Mouse (Mus musculus): ENCODE results near the gene Taf3.

Taf3 gene

DNA sequence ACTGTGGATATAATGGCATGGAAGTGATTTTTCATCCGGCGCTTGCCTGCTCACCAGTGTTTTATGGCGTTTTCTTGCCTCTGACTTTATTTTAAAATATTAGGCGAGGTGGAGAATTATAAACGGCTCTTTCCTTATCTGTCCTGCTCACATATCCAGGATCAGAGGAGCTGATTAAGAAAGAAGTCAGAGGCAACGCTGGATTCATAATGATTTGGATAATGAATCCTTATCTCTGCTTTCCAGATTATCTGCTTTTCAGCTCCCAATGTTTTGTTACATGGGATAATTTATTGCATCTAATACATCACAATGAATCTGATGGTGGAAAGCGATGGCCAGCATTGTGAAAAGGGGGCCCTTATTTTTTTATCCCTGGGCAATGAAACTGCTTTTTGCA is 155.9 kb downstream of the Taf3 start:
- in situ Hi-C loops (cut with MboI, MseI) = loop anchor here (10.0 kb wide), 2 partner anchors 112 to 142 kb away; no protein-coding TSS in a partner anchor

DNA sequence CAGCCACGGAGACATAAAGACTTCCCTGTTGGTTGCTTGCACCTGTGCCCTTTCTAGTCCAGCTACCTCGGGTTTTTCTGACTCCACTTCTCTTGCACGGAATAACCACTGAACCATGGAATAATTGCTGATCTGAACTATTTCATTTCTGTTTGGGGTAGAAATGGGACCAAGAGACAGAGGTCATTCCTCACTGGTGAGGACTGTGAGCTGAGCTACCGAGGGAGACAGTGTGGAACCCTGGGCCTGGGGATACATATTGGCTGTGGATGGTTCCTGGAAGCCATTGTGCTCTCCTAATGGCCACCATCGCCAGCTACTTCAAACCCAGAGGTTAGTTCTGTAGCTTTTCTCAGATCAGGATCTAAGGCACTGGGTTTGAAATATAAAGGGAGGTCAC is 157.5 kb downstream of the Taf3 start:
- in situ Hi-C loops (cut with MboI, MseI) = loop anchor here (10.0 kb wide), 2 partner anchors 114 to 144 kb away; no protein-coding TSS in a partner anchor

DNA sequence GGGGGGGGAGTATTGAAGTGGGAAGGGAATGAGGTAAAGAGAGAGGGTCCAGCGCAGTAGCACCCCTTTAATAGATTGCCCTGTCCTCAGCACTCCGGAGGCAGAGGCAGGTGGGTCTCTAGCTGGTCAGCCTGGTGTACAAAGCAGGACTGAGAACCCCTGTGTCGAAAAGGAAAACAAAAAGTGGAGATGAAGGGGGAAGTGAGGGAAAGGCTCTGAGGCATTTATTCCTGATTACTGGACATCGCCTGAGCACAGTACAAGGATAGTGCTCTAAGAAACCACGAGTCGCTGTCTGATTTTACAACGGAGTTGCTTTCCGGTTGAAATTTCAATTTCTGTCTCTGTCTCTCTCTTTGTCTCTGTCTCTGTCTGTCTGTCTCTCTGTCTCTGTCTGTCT is 158.1 kb downstream of the Taf3 start:
- in situ Hi-C loops (cut with MboI, MseI) = loop anchor here (10.0 kb wide), 2 partner anchors 115 to 145 kb away; no protein-coding TSS in a partner anchor

DNA sequence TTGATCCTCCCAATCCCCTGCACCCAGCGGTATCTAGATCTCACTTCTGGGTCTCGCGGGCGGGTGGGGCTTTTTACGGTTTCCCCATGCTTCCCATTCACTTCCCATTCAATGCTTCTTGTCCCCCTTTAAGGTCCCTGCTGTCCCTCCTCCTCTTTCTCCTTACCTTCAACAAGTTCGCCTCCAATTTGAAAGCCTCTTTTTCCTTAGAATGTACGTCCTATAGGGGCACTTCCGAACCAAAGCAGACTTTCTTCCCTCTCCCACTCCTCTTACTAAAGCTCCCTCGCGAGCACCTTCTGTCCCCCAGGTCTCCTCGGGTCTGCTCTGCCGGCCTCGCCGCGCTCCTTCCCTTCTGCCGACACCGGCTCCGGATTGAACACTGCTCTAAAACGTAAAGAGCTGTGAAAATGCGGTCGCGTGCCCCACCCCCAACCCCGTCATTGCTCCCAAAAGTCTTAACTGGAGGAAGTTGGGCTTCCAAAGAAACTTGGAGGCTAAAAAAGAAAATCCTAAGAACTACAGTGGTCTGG is 158.7 kb downstream of the Taf3 start, which contains the start of gene Gata3:
Gene Gata3 (minus strand): TSS at position 384 of the 533 bp plus-strand sequence.
- in situ Hi-C loops (cut with MboI, MseI) = loop anchor here (10.0 kb wide), 3 partner anchors 115 to 1645 kb away; no protein-coding TSS in a partner anchor

DNA sequence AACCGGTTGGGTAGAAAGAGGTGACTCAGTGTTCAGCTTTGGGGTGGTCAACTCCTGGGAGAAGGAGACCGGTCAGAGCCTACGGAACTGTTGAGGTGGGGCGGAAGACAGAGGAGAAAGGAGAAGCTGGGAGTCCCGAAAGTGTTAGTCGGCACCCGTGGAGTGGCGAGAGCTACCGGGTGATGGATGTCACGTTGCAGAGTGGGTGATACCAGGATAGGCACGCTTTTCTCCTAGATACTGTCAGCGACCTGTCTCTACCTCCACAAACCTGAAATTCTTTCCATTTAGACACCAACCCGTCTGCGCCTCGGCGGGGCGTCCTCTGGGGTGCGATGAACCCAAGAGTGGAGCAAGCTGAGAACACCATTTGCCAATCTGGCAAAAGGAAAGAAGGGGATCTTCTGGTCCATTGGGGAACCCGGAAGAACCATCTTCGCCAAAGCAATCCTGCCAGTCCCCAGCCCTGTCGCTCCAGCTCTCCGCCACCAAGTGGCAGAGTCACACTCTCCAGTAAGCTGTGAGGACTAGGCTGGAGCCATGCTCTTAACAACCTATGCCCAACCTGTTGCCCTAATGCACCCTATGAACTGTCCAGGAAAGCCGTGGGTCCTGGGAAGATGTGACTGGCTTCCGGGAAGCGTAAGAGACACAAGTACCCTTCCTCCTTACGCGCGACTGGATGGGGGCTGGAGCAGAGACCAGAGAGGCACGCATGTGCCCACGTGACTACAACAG is 159.3 kb downstream of the Taf3 start, which contains the start of gene 9230102O04Rik:
Gene 9230102O04Rik (minus strand): TSS at position 628 of the 738 bp plus-strand sequence.
- in situ Hi-C loops (cut with MboI, MseI) = loop anchor here (10.0 kb wide), 1 partner anchor 1646 kb away; no protein-coding TSS in a partner anchor

DNA sequence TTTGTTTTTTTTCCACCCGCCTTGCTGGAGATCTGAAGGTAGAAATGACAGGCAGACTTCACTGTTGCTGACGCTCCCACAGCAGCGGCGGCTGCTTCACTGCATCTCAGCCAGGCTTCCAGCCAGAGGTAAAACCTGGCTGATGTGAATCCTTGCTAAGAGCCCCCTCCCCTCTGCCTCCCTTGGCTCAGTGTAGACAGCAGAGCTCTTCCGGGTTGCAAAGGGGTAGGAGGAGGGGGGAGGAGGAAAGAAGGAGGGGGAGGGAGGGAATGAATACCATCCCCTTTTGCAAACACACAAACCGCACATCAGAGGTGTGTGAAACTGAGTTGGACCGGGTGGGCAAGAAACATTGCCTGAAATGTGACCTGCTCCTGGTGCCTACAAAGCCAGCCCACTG is 160.8 kb downstream of the Taf3 start:
- in situ Hi-C loops (cut with MboI, MseI) = loop anchor here (10.0 kb wide), 1 partner anchor 1647 kb away; no protein-coding TSS in a partner anchor

DNA sequence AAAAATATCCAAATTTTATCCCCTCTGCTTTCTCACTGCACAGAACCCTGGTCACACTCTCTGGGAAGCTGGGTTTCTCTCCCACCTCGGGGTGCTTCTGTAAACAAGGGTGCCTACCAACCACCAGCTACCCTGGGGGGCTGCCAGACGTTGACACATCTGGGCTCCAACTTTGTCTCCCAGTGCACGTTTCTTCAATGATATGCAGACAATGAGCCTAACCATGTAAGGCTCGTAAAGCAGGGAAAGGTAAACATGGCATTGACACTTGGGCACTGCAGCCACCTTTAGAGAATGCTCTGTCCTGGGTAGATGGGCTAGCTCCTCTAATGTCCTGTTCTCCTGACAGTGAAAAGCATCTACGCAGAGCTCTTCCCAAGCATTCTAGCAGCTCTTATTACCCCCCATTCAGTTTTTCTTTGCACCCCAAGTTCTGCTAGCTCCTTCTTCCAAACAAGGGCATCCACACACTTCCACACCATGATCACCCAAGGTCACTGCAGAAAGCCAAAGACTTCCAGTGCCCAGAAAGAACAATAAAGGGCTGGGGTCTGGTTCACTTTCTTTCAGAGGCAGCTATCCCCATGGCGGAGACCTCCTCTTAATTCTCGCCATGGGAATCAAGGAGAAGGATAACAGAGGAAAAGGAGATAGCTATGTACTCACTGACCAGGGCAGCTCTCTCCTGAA is 161.3 kb downstream of the Taf3 start:
- in situ Hi-C loops (cut with MboI, MseI) = loop anchor here (10.0 kb wide), 1 partner anchor 1648 kb away; no protein-coding TSS in a partner anchor

DNA sequence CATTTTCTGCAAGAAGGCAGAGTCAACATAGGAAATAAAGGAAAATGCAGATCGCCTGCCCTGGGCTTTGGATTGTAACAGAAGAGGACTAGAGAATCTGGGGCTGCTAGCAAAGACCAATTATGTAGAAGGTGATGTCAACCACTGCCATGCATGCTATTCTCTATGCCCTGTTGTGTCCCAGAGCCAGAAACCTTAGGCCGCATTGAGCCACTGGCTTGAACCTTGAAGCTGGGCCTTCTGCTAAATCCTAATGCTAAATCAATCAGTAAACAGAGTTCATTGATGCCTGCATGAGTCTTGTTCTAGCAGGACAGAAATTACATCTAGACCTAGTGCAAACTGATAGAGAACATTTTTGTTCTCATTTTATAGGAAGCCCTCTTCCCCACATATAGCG is 162.4 kb downstream of the Taf3 start:
- in situ Hi-C loops (cut with MboI, MseI) = loop anchor here (10.0 kb wide), 1 partner anchor 1649 kb away; no protein-coding TSS in a partner anchor

DNA sequence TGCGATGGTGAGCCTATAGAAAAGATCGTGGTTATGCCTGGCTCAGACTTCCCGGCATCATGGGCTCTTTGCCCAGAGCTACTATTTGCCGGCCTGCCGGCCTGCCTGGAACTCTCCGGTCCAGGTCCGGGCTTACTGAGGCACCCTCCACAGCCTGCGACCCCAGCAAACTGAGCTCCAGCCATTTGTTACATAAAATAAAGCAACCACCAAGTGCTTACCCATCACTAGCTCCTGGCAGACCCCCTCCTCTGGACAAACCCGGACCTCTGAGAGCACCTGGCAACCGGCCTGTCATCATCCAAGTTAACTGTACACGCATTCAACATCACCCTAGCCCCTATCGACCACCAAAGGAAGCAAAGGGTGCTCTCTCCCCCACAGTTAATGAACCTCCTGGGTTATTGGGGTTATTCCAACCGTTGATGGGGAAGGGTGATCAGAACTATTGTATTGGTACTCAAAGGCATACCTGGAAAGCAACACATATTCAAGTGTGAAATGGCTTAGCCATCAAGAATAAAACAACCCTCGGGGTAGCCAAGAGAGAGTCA is 163.1 kb downstream of the Taf3 start:
- in situ Hi-C loops (cut with MboI, MseI) = loop anchor here (10.0 kb wide), 1 partner anchor 1650 kb away; no protein-coding TSS in a partner anchor

DNA sequence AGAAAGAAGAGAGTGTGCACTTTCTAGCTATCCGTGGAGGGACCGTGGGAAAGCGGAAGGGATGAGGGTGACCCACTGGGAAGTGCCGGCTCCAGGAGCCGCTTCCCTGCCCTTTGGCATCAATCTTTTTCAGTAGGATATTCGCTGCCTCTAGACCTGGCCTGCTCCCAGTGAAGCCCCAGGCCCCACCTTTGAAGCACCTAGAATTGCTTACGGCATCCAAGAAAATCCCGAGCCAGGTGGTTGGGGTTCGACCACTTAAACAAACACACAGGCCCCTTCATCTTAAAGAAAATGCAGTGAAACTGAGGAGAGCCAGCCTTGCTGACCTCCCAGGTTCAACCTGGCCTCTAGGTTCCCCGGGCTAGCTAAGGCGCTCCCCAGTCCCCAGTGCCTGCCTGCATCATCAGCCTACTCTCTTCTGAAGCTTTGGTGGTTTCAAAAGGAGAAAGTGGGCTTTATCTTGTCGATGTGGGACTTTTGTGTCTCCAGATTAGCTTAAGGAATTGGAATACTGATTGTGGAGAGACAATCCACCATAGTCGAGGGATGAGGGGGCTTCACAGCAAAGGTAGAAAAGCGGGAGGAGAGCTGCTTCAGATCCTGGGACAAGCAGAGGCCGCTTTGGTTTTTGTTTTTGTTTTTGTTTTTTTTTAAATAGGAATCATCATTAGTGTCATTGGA is 163.7 kb downstream of the Taf3 start:
- in situ Hi-C loops (cut with MboI, MseI) = loop anchor here (10.0 kb wide), 1 partner anchor 1650 kb away; no protein-coding TSS in a partner anchor

DNA sequence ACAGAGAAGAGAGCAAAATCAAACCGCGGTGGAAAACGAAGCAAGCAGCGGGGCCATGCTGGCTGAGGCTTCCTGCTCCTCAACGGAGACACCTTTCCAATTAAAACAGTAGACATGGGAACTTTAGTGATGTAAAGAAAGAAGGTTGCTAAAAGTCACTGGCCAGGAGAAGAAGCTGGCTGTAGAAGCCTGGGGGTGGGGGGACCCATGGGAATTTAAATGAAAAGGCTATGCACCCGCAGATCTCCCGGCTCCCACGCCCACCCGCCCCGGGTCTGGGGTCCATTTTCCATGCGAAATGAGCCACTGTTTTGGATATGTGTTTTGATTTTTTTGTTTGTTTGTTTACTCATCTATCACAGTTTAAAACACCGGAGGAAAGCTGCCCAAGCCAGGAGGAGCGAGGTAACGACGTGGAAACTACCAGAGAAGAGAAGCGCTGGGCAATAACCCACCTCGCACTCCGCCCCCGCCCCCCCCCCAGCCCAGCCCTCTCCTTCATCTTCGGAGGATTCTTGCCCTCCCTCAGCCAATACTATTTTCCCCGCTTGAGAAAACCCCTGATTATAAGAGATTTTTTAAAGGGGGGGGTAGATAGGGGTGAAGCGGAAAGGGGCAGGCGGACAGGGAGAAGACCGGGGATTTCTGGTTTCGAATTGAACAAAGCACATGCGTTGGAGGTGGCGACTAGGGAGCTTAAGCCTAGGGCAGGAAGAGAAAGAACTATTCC is 164.4 kb downstream of the Taf3 start:
- in situ Hi-C loops (cut with MboI, MseI) = loop anchor here (10.0 kb wide), 1 partner anchor 1651 kb away; no protein-coding TSS in a partner anchor

DNA sequence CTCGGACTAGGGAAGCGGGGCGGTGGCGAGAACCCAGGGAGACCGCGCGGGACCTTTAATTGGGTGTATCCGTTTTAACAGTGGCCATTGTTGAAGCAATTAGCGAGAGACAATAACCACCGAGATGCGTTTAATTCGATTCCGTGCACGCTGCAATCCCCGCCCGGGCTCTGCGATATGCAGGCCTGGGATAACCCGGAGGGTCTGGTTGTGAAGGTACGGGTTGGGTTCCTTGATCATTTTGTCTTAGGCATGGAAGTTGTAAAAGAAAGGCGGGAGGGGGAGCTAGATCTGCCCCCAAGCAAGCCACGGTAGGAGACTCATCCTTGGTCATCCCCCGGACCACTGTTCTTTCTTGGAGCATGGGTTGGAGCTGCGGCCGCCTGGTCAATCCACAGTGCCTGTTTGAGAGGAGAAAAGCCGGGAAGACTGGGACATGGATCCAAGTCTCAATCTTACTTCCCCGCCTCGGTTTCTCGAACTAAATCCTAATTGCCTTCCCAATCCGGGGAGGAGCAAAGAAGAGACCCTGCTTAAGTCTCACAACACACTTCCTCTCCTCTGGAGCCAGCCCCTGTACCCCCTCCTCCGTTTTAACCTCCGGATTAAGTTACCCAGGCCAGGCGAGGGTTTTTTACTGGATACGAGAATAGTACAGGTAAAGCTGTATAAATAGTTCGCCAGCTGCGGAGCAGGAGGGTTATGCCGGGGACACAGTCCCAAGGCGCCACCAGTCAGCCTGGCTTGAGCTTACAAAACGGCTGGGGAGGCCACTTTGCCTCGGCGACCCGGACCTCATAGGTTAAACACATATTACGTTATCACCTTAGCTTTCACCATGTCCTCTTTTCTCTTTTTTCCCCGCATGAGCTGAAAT is 165.2 kb downstream of the Taf3 start:
- in situ Hi-C loops (cut with MboI, MseI) = loop anchor here (10.0 kb wide), 1 partner anchor 1652 kb away; no protein-coding TSS in a partner anchor

DNA sequence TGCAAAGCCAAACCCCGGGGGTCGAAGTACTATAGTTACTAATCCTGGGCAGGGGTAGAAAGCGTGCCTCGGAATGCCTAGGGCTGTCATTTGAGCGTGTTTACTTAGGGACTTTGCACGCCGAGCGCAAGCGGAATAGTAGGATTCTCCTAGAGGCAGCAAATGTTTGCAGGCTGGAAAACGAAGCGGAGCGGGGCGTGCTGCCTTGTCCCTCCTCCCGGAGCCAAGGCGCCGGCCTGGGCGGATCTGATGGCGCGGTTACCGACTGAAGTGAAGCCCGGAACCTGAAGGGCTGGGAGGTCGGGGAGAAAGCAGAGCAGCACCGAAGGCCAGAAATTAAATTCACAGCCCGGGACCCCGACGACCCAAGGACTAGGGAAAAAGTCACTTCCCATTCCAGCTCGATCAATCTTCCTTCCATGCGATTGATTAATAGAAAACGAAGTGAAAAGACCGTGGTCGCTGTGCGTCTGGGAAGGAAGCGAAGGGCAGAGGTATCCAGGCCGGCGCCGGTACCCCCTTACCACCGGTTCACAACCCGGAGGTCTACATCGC is 165.9 kb downstream of the Taf3 start:
- in situ Hi-C loops (cut with MboI, MseI) = loop anchor here (10.0 kb wide), 1 partner anchor 1652 kb away; no protein-coding TSS in a partner anchor

DNA sequence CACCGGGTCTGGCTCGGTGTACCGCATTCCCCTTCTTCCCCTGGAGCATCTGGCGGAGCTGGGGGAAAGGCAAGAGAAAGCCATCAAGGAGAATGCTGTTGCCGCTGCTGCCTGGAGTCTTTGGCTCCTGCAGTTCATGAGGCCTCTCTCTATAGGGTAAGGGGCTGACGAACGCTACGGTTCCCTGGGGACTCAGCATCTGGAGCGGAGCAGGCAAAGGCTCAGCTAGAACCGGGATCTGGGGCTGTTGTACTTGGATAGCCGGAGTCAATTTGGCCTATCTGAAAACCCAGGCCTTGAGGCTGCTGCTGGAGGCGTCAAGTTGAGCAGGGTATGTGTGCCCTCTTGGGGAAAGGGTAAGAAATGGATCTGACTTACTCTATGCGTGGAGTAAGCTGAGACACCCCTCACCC is 166.8 kb downstream of the Taf3 start:
- in situ Hi-C loops (cut with MboI, MseI) = loop anchor here (10.0 kb wide), 1 partner anchor 1653 kb away; no protein-coding TSS in a partner anchor

DNA sequence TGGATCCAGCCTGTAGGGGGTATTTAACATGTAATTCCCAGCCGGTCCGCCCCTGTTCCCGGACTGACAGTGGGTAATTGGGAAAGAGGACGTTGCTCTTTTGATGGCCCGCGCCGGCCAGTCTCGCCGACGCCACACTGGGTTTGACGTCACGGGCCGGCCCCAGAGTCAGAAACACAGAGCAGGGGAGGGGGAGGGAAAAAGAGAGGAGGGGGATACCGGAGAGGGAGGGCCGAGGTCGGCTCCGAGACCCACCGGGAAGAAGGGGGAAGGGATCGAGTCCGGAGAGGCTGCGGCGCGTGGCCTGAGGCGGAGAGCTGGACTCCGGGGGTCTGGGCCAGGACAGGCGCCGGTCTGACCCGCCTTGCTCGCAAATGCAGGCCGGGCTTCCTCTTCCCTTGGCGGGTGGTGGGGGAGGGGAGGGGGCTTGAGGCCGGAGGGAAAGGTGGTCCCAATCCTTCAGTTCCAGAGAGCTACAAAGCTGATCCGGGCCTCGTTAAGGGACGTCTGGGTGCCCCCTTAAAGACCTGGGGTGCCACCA is 167.3 kb downstream of the Taf3 start, which contains the start of gene 4930412O13Rik:
Gene 4930412O13Rik (plus strand): TSS at position 202 of the 541 bp plus-strand sequence.
- in situ Hi-C loops (cut with MboI, MseI) = loop anchor here (10.0 kb wide), 1 partner anchor 1654 kb away; no protein-coding TSS in a partner anchor

DNA sequence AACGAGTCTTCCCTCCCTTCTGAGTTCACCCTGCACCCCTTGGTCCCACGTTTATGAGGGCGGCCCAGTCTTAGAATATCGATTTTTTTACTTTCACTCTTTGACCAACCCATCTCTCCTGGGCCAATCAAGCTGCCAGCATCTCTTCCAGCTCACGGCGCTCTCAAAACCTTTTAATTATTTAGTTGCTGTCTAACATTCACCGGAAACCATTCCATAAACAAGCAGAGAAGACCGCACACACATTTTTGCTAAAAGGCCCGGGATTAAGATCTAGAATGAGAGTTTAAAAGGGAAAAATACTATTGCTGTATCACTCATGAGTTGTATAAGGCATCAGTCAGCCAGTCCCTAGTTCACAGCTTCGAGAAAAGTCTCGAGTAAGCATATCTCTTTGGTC is 168.1 kb downstream of the Taf3 start:
- in situ Hi-C loops (cut with MboI, MseI) = loop anchor here (10.0 kb wide), 1 partner anchor 1655 kb away; no protein-coding TSS in a partner anchor

DNA sequence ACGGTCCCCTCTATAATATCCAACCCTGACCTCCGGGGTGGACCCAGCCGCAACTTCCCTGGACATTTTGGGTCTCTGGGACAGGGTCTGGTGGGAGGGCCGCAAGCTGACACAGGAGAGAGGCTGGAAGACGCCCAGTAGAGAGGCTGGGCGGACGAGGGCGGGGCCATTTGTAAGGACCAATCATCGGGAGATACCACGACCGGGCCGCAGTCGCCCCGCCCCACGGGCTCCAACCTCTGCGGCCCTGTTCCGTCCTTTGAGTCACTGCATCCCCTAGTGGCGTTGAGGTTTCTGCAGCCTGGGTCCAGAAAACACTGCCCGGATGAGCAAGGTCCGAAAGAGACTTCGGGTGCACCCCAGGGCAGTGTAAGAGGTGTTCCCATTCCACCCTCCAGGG is 168.9 kb downstream of the Taf3 start:
- in situ Hi-C loops (cut with MboI, MseI) = no loop called here

DNA sequence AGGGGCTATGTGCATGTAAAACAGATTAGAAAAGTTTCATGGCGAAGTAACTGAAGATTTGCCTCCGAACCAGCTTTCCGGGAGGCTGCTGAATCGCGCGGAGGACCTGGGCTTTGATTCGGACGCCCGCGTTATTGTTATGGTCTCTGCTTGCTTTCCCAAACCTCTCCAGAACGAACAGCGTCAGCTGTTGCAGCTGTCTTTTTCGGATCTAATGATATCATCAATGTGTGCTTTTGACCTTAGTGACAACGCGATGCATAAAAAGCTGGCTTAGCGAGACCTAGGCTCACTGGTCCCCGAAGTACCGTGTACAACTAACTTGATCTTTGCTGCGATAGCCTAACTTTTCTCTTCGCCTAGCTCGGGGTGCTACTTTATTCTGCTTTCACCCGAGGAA is 169.3 kb downstream of the Taf3 start:
- in situ Hi-C loops (cut with MboI, MseI) = no loop called here
